Comparison of ENCODE assay signal across 16 mouse cellular contexts in genomic region chr4:151195126-151195525, GRCm38 (mm10).
DNase-seq lines count a peak whose midpoint lies in the region; ATAC-seq lines count a peak whose summit lies in the region.
"Had no signal": no experiment of that assay in that cellular context is flagged by ENCODE, and none has a peak within 500 bp of the region (broad histone marks: within the 10 kb centered on the region; RNA-seq: fewer than 3 reads in every experiment).

No protein-coding gene starts in this region.

- no peaks in the 10 kb centered on the region for H3K9me3 ChIP-seq in forebrain, embryonic 15.5 days
- no peaks in the 10 kb centered on the region for H3K9me3 ChIP-seq in forebrain, embryonic 13.5 days (replicated peaks)
- no peaks in the 10 kb centered on the region for H3K9me3 ChIP-seq in kidney, embryonic 15.5 days (replicated peaks)
- H3K9me3 ChIP-seq in hindbrain, embryonic 13.5 days, result no peaks in the 10 kb centered on the region
- H3K9me3 ChIP-seq in neural tube, embryonic 13.5 days, result no peaks in the 10 kb centered on the region
- H3K9me3 ChIP-seq: embryonic facial prominence, embryonic 12.5 days; intestine, embryonic 15.5 days had no signal

- H3K4me2 ChIP-seq in forebrain, embryonic 15.5 days (replicated peaks), result no peak overlapping the region
- no peak overlapping the region for H3K4me2 ChIP-seq in forebrain, embryonic 13.5 days
- 0 out of 2 replicates have a peak overlapping the region, but pooled peaks have one; percentile 9 for H3K4me2 ChIP-seq in kidney, embryonic 15.5 days
- H3K4me2 ChIP-seq in hindbrain, embryonic 13.5 days, result no peak overlapping the region
- H3K4me2 ChIP-seq in neural tube, embryonic 13.5 days, result no peak overlapping the region
- H3K4me2 ChIP-seq: embryonic facial prominence, embryonic 12.5 days; intestine, embryonic 15.5 days; liver, embryonic 11.5 days; lung, embryonic 14.5 days had no signal

- whole genome bisulfite sequencing in forebrain, embryonic 15.5 days, result 57% methylated on average over 10 of the region's 10 CpGs
- WGBS in forebrain, embryonic 13.5 days, result 38% methylated on average over 10 of the region's 10 CpGs
- 25% methylated on average over 10 of the region's 10 CpGs for WGBS in kidney, embryonic 15.5 days
- WGBS in hindbrain, embryonic 13.5 days, result 40% methylated on average over 10 of the region's 10 CpGs
- WGBS in neural tube, embryonic 13.5 days, result 44% methylated on average over 10 of the region's 10 CpGs

- H3K36me3 ChIP-seq in forebrain, embryonic 15.5 days, result no peaks in the 10 kb centered on the region
- no peaks in the 10 kb centered on the region for H3K36me3 ChIP-seq in forebrain, embryonic 13.5 days (ENCODE audit: poor library complexity, severe bottlenecking)
- no peaks in the 10 kb centered on the region for H3K36me3 ChIP-seq in kidney, embryonic 15.5 days
- no peaks in the 10 kb centered on the region for H3K36me3 ChIP-seq in hindbrain, embryonic 13.5 days
- no peaks in the 10 kb centered on the region for H3K36me3 ChIP-seq in neural tube, embryonic 13.5 days
- H3K36me3 ChIP-seq: embryonic facial prominence, embryonic 12.5 days; intestine, embryonic 15.5 days had no signal

- H3K27ac ChIP-seq in forebrain, embryonic 15.5 days (replicated peaks), result 0 out of 2 replicates have a peak overlapping the region, but pooled peaks have one; percentile 39
- no peak overlapping the region; the same call in 1 of the 2 replicates for H3K27ac ChIP-seq in forebrain, embryonic 13.5 days
- no peak overlapping the region for H3K27ac ChIP-seq in kidney, embryonic 15.5 days
- peak overlapping the region; percentile 78 for H3K27ac ChIP-seq in hindbrain, embryonic 13.5 days
- peak overlapping the region; percentile 74 for H3K27ac ChIP-seq in neural tube, embryonic 13.5 days (replicated peaks)
- H3K27ac ChIP-seq: embryonic facial prominence, embryonic 12.5 days; intestine, embryonic 15.5 days had no signal

- DNase-seq in kidney, adult 8-10 months, result no peak
- DNase-seq in adrenal gland, postnatal 25 days, result no peak
- DNase-seq in embryo, embryonic 10.5 days (ENCODE audit: low spot score), result no peak
- DNase-seq: kidney, postnatal 25 days; lung, embryonic 14.5 days; right cerebral cortex, postnatal 14 days; thymus, postnatal 4 days had no signal

- peaks cover 14% of the 10 kb centered on the region for H3K4me1 ChIP-seq in forebrain, embryonic 15.5 days
- H3K4me1 ChIP-seq in forebrain, embryonic 13.5 days, result peaks cover 20% of the 10 kb centered on the region
- peaks cover 14% of the 10 kb centered on the region; the same call in 1 of the 2 replicates for H3K4me1 ChIP-seq in kidney, embryonic 15.5 days
- peaks cover 22% of the 10 kb centered on the region for H3K4me1 ChIP-seq in hindbrain, embryonic 13.5 days (replicated peaks)
- H3K4me1 ChIP-seq in neural tube, embryonic 13.5 days (replicated peaks), result peaks cover 25% of the 10 kb centered on the region
- H3K4me1 ChIP-seq: embryonic facial prominence, embryonic 12.5 days; intestine, embryonic 15.5 days had no signal

- H3K27me3 ChIP-seq in forebrain, embryonic 15.5 days, result no peaks in the 10 kb centered on the region
- H3K27me3 ChIP-seq in forebrain, embryonic 13.5 days, result 0 out of 2 replicates have a peak, but pooled peaks cover 6% of the 10 kb centered on the region
- H3K27me3 ChIP-seq in kidney, embryonic 15.5 days, result 0 out of 2 replicates have a peak, but pooled peaks cover 9% of the 10 kb centered on the region
- peaks cover 19% of the 10 kb centered on the region for H3K27me3 ChIP-seq in hindbrain, embryonic 13.5 days
- no peaks in the 10 kb centered on the region for H3K27me3 ChIP-seq in neural tube, embryonic 13.5 days
- H3K27me3 ChIP-seq: intestine, embryonic 15.5 days had no signal

- no peak for ATAC-seq in forebrain, embryonic 15.5 days (replicated peaks)
- ATAC-seq in forebrain, embryonic 13.5 days, result no peak
- no peak for ATAC-seq in kidney, embryonic 15.5 days (replicated peaks; ENCODE audit: low FRiP score)
- no peak for ATAC-seq in hindbrain, embryonic 13.5 days (ENCODE audit: low FRiP score)
- ATAC-seq in neural tube, embryonic 13.5 days (ENCODE audit: low read depth), result no peak
- ATAC-seq: intestine, embryonic 15.5 days; Patski had no signal

- no peak overlapping the region for H3K4me3 ChIP-seq in forebrain, embryonic 15.5 days
- no peak overlapping the region for H3K4me3 ChIP-seq in forebrain, embryonic 13.5 days
- H3K4me3 ChIP-seq in kidney, embryonic 15.5 days (replicated peaks), result no peak overlapping the region
- H3K4me3 ChIP-seq in hindbrain, embryonic 13.5 days, result no peak overlapping the region
- H3K4me3 ChIP-seq in neural tube, embryonic 13.5 days, result no peak overlapping the region
- H3K4me3 ChIP-seq: embryonic facial prominence, embryonic 12.5 days; intestine, embryonic 15.5 days had no signal

- no peak overlapping the region for H3K9ac ChIP-seq in forebrain, embryonic 15.5 days (replicated peaks)
- H3K9ac ChIP-seq in forebrain, embryonic 13.5 days, result no peak overlapping the region
- no peak overlapping the region for H3K9ac ChIP-seq in kidney, embryonic 15.5 days
- no peak overlapping the region for H3K9ac ChIP-seq in hindbrain, embryonic 13.5 days
- H3K9ac ChIP-seq in neural tube, embryonic 13.5 days, result 0 out of 2 replicates have a peak overlapping the region, but pooled peaks have one; percentile 22
- H3K9ac ChIP-seq: embryonic facial prominence, embryonic 12.5 days; intestine, embryonic 15.5 days; lung, embryonic 14.5 days had no signal

Comparison
In these comparisons a context has a peak if more than half of its experiments do, and no peak if none do; other contexts are left out.
1. H3K27ac ChIP-seq: peak in forebrain, embryonic 15.5 days (single experiment), hindbrain, embryonic 13.5 days (single experiment) and neural tube, embryonic 13.5 days (single experiment); none in forebrain, embryonic 13.5 days (single experiment) and kidney, embryonic 15.5 days (single experiment).